Mouse (Mus musculus) frontal cortex, adult 2 months (tissue): ENCODE results near the gene Oosp3. TPM values are rescaled to one million over a fixed set of nuclear protein-coding genes. Genes with fewer than 3 reads are reported as not detected.

ENCODE experiments used
- DNase-seq, 2 experiments: peaks; one replicate each; pipeline ENCODE4 v3.0.0; 2022; ENCODE audit warnings: low spot score in 1 of 2; ENCODE audit errors: extremely low spot score in 1 of 2
- polyA plus RNA-seq: library from polyadenylated mRNA; depleted of rRNA; stranded (reverse); fragments of >200 nt; gene quantifications from 2 replicates; pipeline ENCODE4 v1.2.3, GENCODE M21; 2012; rRNA removed

Oosp3 gene
- not detected in 2 replicates for polyA plus RNA-seq

GRCm38 (mm10) chr19:11696755-11697154 is at the start of gene Oosp3:
Gene Oosp3 (plus strand): TSS chr19:11697055.
- DNase-seq: no peak

GRCm38 (mm10) chr19:11649564-11649963 is 47.3 kb upstream of the Oosp3 start:
- DNase-seq: no peak

- DNase-seq: no peak
Measured at GRCm38 (mm10) chr19:11659142-11659541, 37.7 kb upstream of the Oosp3 start.

- DNase-seq: no peak
Measured at GRCm38 (mm10) chr19:11660459-11660858, 36.4 kb upstream of the Oosp3 start, which contains the start of gene Oosp2. Gene Oosp2 (minus strand): TSS chr19:11660559.

GRCm38 (mm10) chr19:11661562-11661961 is 35.3 kb upstream of the Oosp3 start:
- no peak for DNase-seq

GRCm38 (mm10) chr19:11690839-11691238 is 6.0 kb upstream of the Oosp3 start, which contains the start of gene Oosp1:
Gene Oosp1 (minus strand): TSS chr19:11691150.
- DNase-seq: no peak

- DNase-seq: no peak
Measured at GRCm38 (mm10) chr19:11691454-11691853, 5.4 kb upstream of the Oosp3 start.

GRCm38 (mm10) chr19:11698342-11698741 is 1.5 kb downstream of the Oosp3 start:
- no peak for DNase-seq

GRCm38 (mm10) chr19:11712451-11712850 is 15.6 kb downstream of the Oosp3 start:
- DNase-seq: no peak

- DNase-seq: no peak
Measured at GRCm38 (mm10) chr19:11720071-11720470, 23.2 kb downstream of the Oosp3 start.

- DNase-seq: no peak
Measured at GRCm38 (mm10) chr19:11723870-11724269, 27.0 kb downstream of the Oosp3 start.

GRCm38 (mm10) chr19:11724275-11724674 is 27.4 kb downstream of the Oosp3 start:
- DNase-seq: no peak

- DNase-seq: no peak
Measured at GRCm38 (mm10) chr19:11725915-11726314, 29.1 kb downstream of the Oosp3 start.

- no peak for DNase-seq
Measured at GRCm38 (mm10) chr19:11727304-11727703, 30.4 kb downstream of the Oosp3 start.

- DNase-seq: no peak
Measured at GRCm38 (mm10) chr19:11730278-11730677, 33.4 kb downstream of the Oosp3 start.

- DNase-seq: no peak
Measured at GRCm38 (mm10) chr19:11736455-11736854, 39.6 kb downstream of the Oosp3 start.

- DNase-seq: no peak
Measured at GRCm38 (mm10) chr19:11745680-11746079, 48.8 kb downstream of the Oosp3 start.

GRCm38 (mm10) chr19:11747298-11747697 is 50.4 kb downstream of the Oosp3 start, which contains the start of gene Gif:
Gene Gif (plus strand): TSS chr19:11747554.
- no peak for DNase-seq

Other genes with a start within 250 kb of the Oosp3 start
- gene Ms4a6c, start 227.7 kb upstream of the Oosp3 start, polyA plus RNA-seq: 0.50 and 0.96 TPM in 2 replicates
- gene Gm8369, start 211.1 kb upstream of the Oosp3 start, polyA plus RNA-seq: 0.23 and 1.0 TPM in 2 replicates
- gene Ms4a6b, start 180.5 kb upstream of the Oosp3 start, polyA plus RNA-seq: 1.6 and 2.7 TPM in 2 replicates
- gene Ms4a4d, start 160.3 kb upstream of the Oosp3 start, polyA plus RNA-seq: not detected in 2 replicates
- gene Ms4a6d, start 92.2 kb upstream of the Oosp3 start, polyA plus RNA-seq: 1.2 and 2.0 TPM in 2 replicates
- not detected in 2 replicates for gene Ms4a2, start 73.3 kb upstream of the Oosp3 start, polyA plus RNA-seq
- gene Ms4a3, start 56.2 kb upstream of the Oosp3 start, polyA plus RNA-seq: not detected in 2 replicates
- gene Oosp2, start 36.5 kb upstream of the Oosp3 start, polyA plus RNA-seq: not detected in 2 replicates
- not detected in 2 replicates for gene Oosp1, start 5.9 kb upstream of the Oosp3 start, polyA plus RNA-seq
- gene Gif, start 50.5 kb downstream of the Oosp3 start, polyA plus RNA-seq: not detected in 2 replicates
- 36.4 and 41.1 TPM in 2 replicates for gene Mrpl16, start 73.3 kb downstream of the Oosp3 start, polyA plus RNA-seq
- 39.5 and 44.2 TPM in 2 replicates for gene Stx3, start 122.3 kb downstream of the Oosp3 start, polyA plus RNA-seq
- gene Olfr1417, start 142.2 kb downstream of the Oosp3 start, polyA plus RNA-seq: 0.18 TPM in 1 of 2 replicates, not detected in the other
- not detected in 2 replicates for gene Olfr1418, start 164.0 kb downstream of the Oosp3 start, polyA plus RNA-seq
- 0.18 and 0.19 TPM in 2 replicates for gene Olfr1419, start 178.1 kb downstream of the Oosp3 start, polyA plus RNA-seq
- gene Olfr1420, start 189.5 kb downstream of the Oosp3 start, polyA plus RNA-seq: 0.15 TPM in 1 of 2 replicates, not detected in the other
- gene Patl1, start 215.3 kb downstream of the Oosp3 start, polyA plus RNA-seq: 21.0 and 21.2 TPM in 2 replicates